Comparison of ENCODE assay signal across 8 mouse cellular contexts in the genomic region with DNA sequence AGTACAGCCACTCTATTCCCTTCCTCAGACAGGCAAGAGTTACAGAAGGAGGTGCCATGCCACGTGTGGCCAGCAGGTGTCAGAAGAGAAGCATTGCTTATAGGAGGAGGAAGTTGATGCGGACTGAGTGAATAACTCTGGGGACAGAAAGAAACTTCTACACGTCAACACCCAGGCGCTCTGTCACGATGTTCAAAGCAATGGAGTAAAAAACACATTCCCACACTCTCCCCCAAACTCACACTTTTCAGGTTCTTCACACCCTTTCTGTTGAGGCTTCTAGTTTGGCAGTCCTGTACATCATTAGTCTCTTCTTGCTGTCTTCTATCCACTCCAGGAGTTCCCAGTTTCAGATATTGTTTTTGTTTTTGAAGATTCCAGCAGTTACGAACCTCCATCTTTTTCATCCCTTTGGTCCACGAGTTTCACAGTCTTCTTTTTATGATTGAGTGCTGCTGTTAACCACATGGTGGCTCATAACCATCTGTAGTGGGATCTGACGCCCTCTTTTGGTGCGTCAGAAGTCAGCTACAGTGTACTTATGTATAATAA. TPM values are rescaled to one million over a fixed set of nuclear protein-coding genes. Genes with fewer than 3 reads are reported as not detected.
DNase-seq lines count a peak whose midpoint lies in the region; ATAC-seq and TF ChIP-seq lines count a peak whose summit lies in the region.

No protein-coding gene starts in this region.

- no peak overlapping the region for H3K27ac ChIP-seq in hindbrain, embryonic 10.5 days
- H3K27ac ChIP-seq in lung, postnatal 0 days (ENCODE audit: low read length), result no peak overlapping the region

- no peaks in the 10 kb centered on the region for H3K36me3 ChIP-seq in hindbrain, embryonic 10.5 days
- H3K36me3 ChIP-seq in lung, postnatal 0 days (ENCODE audit: insufficient read depth, low read length), result no peaks in the 10 kb centered on the region

- H3K9me3 ChIP-seq in hindbrain, embryonic 10.5 days, result no peaks in the 10 kb centered on the region
- no peaks in the 10 kb centered on the region for H3K9me3 ChIP-seq in lung, postnatal 0 days (ENCODE audit: low read length)

- ATAC-seq in lung, postnatal 0 days, result peak; percentile 88

- H3K4me3 ChIP-seq in hindbrain, embryonic 10.5 days, result peak overlapping the region; percentile 26
- no peak overlapping the region for H3K4me3 ChIP-seq in lung, postnatal 0 days (ENCODE audit: low read depth, low read length)

- H3K4me2 ChIP-seq in lung, postnatal 0 days (replicated peaks; ENCODE audit: low read depth, low read length), result peak overlapping the region; percentile 45

- peaks cover 6% of the 10 kb centered on the region; the same call in 1 of the 2 replicates for H3K27me3 ChIP-seq in hindbrain, embryonic 10.5 days (ENCODE audit: insufficient read depth, poor library complexity, severe bottlenecking)
- peaks cover 4% of the 10 kb centered on the region; the same call in 1 of the 2 replicates for H3K27me3 ChIP-seq in lung, postnatal 0 days (replicated peaks; ENCODE audit: insufficient read depth, low read length)

- no peak for TF ChIP-seq EP300 in lung, postnatal 0 days (IDR thresholded peaks at IDR 0.05)

- peak; percentile 95 for DNase-seq in NIH3T3 (ENCODE audit: low read depth)
- peak; percentile 85 for DNase-seq in cerebellum, adult 8-10 months
- peak; percentile 86 for DNase-seq in forelimb bud, embryonic 11.5 days (ENCODE audit: low read depth, low spot score)
- DNase-seq in hindbrain, embryonic 10.5 days (ENCODE audit: low spot score), result peak; percentile 88
- DNase-seq in layer of hippocampus, adult 9-10 months (ENCODE audit: low spot score), result peak; percentile 45
- peak; percentile 95 for DNase-seq in lung, postnatal 0 days (ENCODE audit: low spot score)
- DNase-seq in ovary, postnatal 14 days (ENCODE audit: low spot score), result peak; percentile 80
- peak; percentile 45 to 74 for DNase-seq in thymus, postnatal 10 days (ENCODE audit: low spot score in 2 of 2)

- H3K4me1 ChIP-seq in hindbrain, embryonic 10.5 days (replicated peaks), result peaks cover 6% of the 10 kb centered on the region
- no peaks in the 10 kb centered on the region for H3K4me1 ChIP-seq in lung, postnatal 0 days (ENCODE audit: insufficient read depth, low read depth, low read length)

- WGBS in hindbrain, embryonic 10.5 days, result 18% methylated on average over 9 of the region's 9 CpGs
- WGBS in lung, postnatal 0 days, result 9% methylated on average over 9 of the region's 9 CpGs

- H3K9ac ChIP-seq in lung, postnatal 0 days (replicated peaks; ENCODE audit: low read depth), result no peak overlapping the region

- peak; percentile 99 for TF ChIP-seq CTCF in lung, postnatal 0 days (IDR thresholded peaks at IDR 0.05)

RNA-seq across cellular contexts. Expression of a gene that starts 14.5 kb away (rescaled TPM):
- 3.1 and 4.6 TPM in 2 replicates for polyA plus RNA-seq in hindbrain, embryonic 10.5 days (2016; fragmentation: Nextera tagmentation; extraction: Ambion mirVana)
- 89.5 and 111 TPM in 2 replicates for polyA plus RNA-seq in lung, postnatal 0 days (2015; fragmentation: Nextera tagmentation; extraction: Ambion mirVana)

Comparison
In these comparisons a context has a peak if more than half of its experiments do, and no peak if none do; other contexts are left out.
1. DNase-seq: peak in every context shown above with its lines; median percentile 95 in NIH3T3; 95 in lung, postnatal 0 days; 88 in hindbrain, embryonic 10.5 days; 86 in forelimb bud, embryonic 11.5 days; 85 in cerebellum, adult 8-10 months; 80 in ovary, postnatal 14 days; 60 in thymus, postnatal 10 days; 45 in layer of hippocampus, adult 9-10 months.
2. RNA of a gene that starts 14.5 kb away (polyA plus RNA-seq): 89.5 to 111 TPM in lung, postnatal 0 days; 3.1 to 4.6 TPM in hindbrain, embryonic 10.5 days; every median in the first group is over 10 times any median in the second.